Mouse (Mus musculus) ovary, postnatal 14 days (tissue): ENCODE data around the gene Wfdc5.
"Not testable (repeated sequence)": the region's sequence is repeated elsewhere in the genome, so short reads cannot be mapped to it uniquely, and the experiment has no call there.

Experiments used
- DNase-seq: peaks from one replicate; pipeline ENCODE4 v3.0.0; 2022; ENCODE audit warnings: low spot score

Gene Wfdc5

DNA sequence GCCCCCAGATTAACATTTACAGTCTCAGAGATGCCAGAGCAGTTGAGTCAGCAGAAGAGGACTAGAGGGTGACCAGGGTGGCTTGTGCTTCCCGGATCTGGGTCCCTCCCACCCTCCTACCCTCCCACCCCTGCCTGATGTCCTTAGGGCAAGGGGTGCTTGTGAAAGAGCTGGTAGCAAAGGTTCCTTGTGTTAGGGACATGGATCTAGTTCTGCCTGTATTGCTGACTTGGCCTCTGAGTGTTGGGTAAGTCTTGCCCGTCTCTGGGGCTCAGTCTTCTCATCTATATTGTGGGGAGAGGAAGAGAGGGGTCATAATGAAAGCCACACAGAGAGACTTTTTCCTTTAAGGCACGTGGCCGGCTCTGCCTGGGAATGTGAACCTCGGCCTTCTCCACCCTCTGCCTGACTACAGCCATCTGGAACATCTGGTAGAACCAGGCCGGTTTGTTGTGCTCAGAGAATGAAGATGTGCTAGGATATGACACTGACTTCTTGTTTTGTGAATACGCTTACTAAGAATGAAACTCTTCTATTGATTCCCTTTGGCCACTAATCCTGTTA is at the start of gene Wfdc5:
Gene Wfdc5, minus strand, starts transcription at position 51 of the 564 bp plus-strand sequence.
- no peak for DNase-seq

- DNase-seq: no peak
These were observed 46.0 kb upstream of the Wfdc5 start for GRCm38 (mm10) chr2:164228361-164229070.

DNA sequence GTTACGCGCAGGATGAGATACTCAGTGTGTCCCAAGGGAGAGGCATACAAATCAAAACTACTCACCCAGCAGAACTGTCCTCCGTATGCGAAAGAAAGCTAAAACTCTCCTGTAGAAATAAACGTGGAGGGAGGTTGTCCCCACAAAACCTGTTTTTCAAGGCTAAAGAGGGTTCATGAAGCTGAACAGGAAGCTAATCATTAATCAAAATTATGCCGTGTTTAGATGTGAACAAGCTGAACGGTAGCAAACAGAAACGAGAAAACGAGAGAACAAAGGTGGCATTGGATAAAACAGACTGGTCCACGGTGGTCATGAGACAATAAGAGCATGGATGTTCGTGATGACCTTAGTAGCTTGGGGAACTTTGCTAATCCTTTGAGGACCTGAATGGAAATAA is 39.0 kb upstream of the Wfdc5 start, which contains the start of gene Wfdc15b:
Gene Wfdc15b, minus strand, starts transcription at position 139 of the 400 bp plus-strand sequence.
- DNase-seq: no peak

DNA sequence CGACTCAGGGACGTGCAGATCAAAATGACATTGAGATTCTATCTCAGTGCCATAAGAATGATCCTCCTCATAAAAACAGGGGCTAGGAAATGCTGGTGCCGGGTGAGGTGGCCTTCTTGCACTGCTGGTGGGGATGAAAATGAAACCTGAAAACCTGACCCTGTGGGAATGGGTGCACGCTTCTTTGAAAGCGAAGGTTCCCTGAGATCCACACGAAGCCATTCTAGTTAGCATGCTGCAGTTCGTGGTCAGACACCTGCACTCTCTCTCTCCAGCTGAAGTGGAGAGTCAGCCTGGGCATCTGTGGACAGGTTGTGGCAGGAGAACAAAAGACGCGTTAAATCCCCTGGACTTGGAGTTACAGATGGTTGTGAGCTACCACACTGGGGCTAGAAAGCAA is 36.8 kb upstream of the Wfdc5 start:
- DNase-seq: no peak

- DNase-seq: no peak
These were observed 30.2 kb upstream of the Wfdc5 start for GRCm38 (mm10) chr2:164212711-164213110.

GRCm38 (mm10) chr2:164210892-164211291 is 28.4 kb upstream of the Wfdc5 start:
- DNase-seq: no peak

DNA sequence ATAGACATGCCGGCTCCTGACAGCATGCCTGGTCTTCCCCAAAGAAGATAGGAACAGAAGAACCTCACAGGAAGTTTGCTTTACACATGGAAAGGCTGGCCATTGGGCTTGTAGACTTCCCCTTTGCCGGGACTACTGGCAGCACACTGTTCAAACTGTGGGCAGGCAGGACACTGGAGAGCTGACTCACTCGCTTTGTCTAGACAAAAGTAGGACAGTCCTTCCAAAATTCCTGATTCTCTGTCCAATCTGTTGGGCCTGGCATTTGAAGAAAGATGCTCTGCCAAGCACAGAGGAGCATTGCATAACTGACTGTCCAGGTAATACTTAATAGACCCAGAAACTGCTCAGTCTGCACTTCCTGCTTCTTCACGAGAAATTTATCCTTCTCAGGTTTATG is 24.1 kb upstream of the Wfdc5 start:
- DNase-seq: no peak

DNA sequence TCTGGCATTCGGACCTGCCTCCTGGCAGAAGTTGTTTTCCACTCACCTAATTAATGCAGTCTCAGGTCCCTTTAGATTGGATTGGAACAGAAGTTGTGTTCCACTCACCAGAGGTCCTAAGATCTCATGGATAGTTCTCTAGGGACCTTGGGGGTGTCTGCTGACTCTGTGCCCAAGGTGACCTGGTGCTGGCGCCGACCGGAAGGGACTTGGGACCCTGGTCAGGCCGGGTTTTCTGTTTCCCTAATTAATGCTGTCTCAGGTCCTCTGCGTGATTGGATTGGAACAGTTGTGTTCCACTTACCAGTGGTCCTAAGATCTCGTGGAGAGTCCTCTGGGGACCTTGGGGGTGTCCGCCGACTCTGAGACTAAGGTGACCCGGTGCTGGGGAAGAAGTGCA is 23.5 kb upstream of the Wfdc5 start:
- DNase-seq: not testable (repeated sequence)

DNA sequence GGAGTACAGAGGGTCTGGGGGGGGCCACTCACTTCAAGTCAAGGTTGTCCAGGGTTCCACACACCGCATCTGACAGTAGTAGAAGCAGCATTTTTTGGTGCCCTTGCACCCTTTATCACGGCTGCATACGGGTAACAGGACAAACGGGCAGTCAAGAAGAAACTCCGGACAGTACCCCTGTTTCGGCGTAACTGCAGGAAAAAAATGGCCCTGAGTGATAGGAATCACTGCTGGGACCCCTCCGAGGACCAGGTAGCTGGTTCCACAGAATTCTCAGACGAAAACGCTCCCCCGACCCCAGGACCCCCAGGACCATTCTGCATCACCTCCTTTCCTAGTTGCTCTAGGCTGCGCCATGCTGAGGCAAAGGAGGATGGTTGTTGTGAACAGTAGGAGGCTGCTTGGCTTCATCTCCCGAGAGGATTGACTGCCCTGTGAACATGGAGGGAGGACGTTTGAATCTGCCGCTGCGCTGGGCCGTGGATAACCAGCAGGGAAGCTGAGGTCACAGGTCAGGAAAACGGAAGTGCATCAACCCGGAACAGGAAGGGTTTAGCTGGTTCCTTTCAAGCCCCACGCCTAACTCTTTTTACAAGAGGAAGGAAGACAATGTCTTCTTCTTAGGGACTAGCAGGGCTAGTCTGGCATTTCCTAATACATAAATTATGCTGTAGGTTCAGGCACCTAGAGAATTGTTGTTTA is 17.2 kb upstream of the Wfdc5 start, which contains the start of gene Wfdc15a:
Gene Wfdc15a, minus strand, starts transcription at position 505 of the 702 bp plus-strand sequence.
- no peak for DNase-seq

- DNase-seq: no peak
These were observed 14.1 kb upstream of the Wfdc5 start for GRCm38 (mm10) chr2:164196700-164196990.

DNA sequence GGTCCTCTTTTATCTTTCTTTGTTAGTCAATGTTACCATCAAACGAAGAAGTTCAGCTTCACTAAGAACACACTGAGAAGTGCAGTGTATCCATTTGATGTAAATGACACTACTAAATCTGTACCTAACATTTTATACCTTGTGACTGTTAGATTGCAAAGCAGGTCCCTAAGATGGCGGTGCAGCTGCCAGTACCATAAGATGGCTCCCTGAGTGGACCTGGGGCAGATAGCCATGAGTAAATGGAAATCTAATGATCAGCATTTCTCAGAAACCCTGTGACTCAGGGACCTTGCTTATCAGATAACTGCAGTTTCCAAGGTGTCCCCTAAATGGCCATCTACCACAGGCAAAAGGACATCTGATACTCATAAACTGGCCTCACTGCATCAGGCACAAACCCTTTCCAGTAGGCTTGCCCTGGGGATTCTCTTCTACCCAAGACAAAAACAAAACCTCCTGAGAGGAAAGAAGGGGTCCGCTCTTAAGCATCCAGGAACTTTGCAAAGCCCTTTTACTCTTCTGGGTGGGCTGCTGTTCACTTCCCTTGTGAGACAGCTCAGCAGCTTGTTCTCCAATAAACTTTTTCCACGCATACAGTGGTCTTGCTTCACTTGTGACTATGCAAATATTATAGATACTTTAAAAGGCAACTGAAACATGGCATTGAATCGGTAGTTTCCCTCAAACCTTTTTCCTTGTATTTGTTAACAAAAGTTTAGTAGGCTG is 13.6 kb upstream of the Wfdc5 start:
- no peak for DNase-seq

GRCm38 (mm10) chr2:164194959-164195630 is 12.6 kb upstream of the Wfdc5 start:
- no peak for DNase-seq

DNA sequence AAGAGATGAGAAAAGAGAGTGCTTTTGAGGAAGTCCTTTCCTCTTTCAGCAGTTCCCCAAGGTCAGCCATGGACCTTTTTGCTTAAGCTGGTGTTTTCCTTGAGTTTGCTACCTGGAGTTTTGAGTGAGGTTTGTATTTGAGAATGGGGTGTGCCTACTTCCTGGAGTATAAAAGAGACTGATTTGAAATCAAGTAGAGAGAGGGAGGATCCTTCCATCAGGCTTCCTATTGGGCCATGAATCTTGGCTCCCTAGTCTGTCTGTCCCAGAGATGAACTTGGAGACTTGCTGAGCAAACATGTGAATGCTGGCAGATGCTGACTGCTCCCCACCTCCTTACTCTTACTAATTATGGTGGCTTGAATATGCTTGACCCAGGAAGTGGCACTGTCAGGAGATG is 9.7 kb upstream of the Wfdc5 start:
- DNase-seq: no peak

GRCm38 (mm10) chr2:164190576-164190975 is 8.0 kb upstream of the Wfdc5 start, which contains the start of gene Wfdc12:
Gene Wfdc12 (minus strand): TSS chr2:164190608.
- DNase-seq: no peak

GRCm38 (mm10) chr2:164188722-164189121 is 6.2 kb upstream of the Wfdc5 start:
- no peak for DNase-seq

DNA sequence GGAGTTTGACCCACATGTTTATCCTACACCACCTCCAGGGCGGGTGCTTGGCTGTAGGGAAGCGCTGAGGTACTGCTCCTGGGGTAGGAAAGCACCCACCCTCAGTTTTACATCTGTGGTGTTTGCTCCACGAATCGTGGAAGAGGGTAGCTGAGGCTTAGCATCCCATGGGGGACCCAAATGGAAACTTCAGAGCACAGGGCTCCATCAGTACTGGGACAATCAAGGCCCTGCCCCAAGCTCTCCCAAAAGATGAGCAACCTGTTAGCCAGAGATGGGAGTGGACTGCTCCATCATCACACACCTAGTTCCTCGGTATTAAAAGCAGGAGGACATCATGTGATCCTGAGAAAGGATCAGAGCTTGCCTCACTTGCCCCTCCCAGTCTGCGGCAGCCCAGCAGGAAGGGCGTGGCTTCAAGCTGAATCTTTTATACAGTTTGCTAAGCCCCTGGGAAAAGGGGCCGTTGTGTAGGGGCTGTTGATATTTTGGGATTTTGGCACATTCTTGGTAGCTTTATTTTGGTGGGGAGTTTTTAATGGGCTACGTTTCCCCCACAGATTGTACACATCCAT is 1.7 kb upstream of the Wfdc5 start:
- no peak for DNase-seq

DNA sequence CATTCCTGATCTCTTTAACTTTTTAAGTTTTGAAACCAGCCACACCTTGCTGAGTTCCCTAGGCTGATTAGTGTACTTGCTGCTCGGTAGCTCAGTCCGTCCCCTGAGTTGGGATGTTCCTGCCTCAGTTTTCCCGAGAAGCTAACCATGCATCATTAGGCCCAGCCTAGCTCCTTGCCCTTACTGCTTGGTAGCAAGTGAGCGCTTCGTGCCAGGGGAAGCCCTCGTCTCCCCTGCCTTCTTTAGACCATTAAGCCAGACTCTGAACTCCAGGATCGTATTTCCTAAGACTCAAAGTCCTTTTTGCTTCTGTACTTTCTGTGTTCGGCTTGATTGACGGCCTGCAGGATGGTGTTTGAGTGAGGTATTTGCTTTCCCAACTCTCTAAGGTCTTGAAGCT is 798 bp upstream of the Wfdc5 start:
- no peak for DNase-seq

- no peak for DNase-seq
These were observed 1.8 kb downstream of the Wfdc5 start for GRCm38 (mm10) chr2:164180770-164181169.

GRCm38 (mm10) chr2:164180124-164180523 is 2.4 kb downstream of the Wfdc5 start:
- DNase-seq: no peak

DNA sequence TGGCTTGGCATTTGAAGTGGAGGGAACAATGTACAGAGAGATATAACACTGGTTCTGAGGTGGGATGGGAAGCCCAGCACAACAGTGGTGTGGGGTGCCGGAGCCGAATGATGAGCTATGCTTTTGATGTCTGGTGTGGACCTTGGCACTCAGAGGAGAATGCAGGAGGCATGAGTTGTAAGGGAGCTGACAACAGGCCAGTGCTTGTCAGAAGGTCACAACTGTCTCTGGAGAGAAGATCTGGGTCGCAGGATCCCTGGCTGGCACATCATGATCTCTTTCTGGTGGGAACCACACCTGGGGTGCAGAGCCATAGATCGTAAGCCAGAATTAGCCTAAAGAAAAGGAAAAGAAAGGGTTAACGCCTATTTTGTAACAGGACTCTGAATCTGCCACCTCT is 4.7 kb downstream of the Wfdc5 start:
- DNase-seq: no peak

DNA sequence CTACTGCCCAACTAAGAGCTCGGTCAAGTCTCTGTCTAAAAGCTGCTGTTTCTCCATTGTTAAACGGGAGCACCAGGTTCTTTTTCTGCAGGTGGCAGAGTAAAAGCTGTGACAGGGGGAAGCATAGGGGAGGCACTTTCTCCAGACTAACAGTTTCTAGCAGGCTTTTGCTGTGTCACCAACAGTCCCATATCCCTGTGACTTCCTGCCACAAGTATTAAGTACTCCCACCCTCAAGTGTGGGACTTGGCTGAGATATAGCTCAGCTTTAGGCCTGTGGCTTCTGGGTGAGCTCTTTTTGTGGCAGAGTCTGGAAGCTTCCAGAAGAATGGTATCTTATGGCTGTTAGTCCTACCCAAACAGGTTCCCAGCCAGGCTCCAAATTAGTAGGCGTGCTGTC is 6.7 kb downstream of the Wfdc5 start:
- DNase-seq: no peak
